Mouse (Mus musculus) lung, postnatal 0 days (tissue): ENCODE data around the gene Zkscan3.

Experiments used
- CTCF ChIP-seq: IDR thresholded peaks from 2 replicates; pipeline ENCODE4 v1.5.1; 2016; ENCODE audit warnings: antibody characterized with exemption, mild to moderate bottlenecking
- EP300 ChIP-seq: IDR thresholded peaks from 2 replicates; pipeline ENCODE4 v1.6.1; 2016; ENCODE audit warnings: antibody characterized with exemption, mild to moderate bottlenecking, control low read depth

GRCm38 (mm10) chr13:21395623-21396022 is 6.9 kb downstream of the Zkscan3 start:
- TF ChIP-seq CTCF = no peak
- TF ChIP-seq EP300 = no peak
